Mouse (Mus musculus) heart, postnatal 4 days (tissue): Measurements from ENCODE around the gene Serpina11. TPM values are rescaled to one million over a fixed set of nuclear protein-coding genes. Genes with fewer than 3 reads are reported as not detected.
"Not testable (repeated sequence)": the region's sequence is repeated elsewhere in the genome, so short reads cannot be mapped to it uniquely, and the experiment has no call there.

Source experiments
- DNase-seq: peaks from one replicate; pipeline ENCODE4 v3.0.0; 2021
- total RNA-seq, 2 experiments: library from RNA; stranded (reverse); gene quantifications; 2 replicates each; pipeline ENCODE4 v1.2.3; 2021

Serpina11 gene
- total RNA-seq, 2 experiments from 2014 or later, result not detected

DNA sequence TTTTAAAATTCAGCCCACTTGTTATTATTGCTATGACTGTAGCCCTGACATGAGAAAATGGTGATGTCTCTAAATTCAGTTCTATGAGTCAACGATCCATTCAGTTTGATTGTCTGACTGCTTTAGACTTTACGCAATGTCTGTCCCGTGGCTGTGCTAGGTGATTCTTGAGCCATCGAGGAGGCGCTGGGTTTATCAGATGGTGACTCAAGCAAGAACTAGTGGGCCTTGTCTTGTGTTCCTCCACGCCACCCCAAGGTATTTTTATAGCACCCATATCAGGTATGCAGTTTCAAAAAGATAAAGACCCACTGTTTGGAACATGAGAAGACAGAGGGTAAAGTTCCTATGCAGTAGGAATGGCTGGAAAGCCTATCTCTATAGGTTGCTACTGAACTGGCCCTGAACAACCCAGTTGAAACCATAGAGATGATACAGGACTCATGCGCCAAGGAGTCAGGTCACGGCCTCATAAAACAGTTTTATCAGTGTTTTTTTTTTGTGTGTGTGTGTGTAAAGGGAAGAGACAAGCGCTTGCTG is 20.1 kb downstream of the Serpina11 start:
- no peak for DNase-seq

DNA sequence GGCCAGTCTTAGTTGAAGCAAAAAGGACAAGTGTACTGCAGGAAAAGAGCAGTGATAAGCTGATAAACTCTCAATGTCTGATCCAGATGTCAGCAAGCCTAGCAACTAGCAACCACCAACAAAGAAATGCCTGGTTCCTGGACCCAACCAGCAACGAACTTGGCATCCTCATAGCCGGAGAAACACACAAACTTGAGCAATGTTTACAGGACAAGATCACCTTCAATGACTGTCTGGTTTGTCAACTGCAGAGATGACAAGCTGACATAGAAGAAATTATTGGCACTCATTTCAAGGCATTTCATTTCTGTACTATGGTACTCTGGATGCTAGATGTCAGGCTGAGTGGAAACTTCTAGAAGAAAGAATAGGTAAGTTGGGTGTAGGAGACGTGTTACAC is 23.0 kb downstream of the Serpina11 start:
- no peak for DNase-seq

GRCm38 (mm10) chr12:103963288-103963687 is 26.5 kb downstream of the Serpina11 start:
- DNase-seq, result no peak

DNA sequence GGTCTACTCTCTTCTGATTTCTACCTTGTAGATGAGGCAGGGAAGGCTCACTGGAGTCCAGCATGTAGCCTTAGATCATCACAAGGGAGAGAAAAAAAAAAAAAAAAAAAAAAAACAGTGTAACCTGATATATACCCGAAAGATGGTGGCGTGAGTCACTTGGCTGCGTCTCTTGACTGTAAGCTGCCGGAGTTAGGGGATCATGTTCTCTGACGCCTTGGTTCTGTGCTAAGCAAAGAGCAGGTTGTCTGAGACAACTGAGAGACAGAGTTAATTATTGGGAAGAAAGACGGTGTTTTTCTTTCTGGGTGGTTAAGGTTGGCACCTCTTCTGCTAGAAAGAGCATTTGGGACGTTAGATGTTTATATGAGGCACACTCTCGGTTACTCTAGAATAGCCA is 26.9 kb downstream of the Serpina11 start:
- no peak for DNase-seq

GRCm38 (mm10) chr12:103962337-103962736 is 27.4 kb downstream of the Serpina11 start:
- DNase-seq, result no peak

DNA sequence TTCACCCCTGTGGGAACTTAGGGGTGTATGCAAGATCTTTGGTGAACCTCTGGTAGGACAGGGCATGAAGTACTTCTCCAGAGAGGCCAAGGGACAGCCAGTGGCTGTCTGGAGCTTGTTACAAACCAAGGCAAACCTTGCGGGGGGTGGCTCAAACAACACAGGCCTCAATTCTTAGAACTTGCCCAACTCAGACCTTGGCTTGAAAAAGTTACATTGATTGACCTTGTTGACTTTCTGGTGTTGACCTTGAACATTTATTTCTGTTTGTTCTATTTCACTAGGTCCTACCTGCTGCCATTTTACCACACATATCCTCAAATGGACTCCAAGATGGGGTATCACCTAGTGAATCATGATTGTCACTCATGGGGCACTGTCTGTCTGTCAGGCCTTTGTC is 28.0 kb downstream of the Serpina11 start:
- no peak for DNase-seq

DNA sequence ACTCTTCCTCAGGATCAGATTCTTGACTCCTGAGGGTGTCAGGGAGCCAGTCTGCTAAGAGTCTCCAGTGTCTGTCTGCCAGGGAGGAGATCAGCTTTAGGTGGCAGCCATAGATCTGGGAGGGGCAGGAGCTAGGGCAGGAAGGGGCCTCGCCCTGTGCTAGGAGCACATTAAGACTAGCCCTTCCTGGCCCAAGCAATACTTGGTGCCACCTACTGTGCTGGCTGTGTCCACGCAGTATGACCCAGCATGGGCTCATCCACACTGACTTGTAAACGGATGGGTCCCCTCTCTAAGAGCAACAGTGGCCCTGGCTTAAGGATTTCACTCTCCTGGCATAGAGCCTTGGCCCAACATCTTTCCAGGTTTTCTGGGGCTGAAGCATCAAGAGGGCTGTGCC is 31.0 kb downstream of the Serpina11 start, which contains the start of gene Serpina1e:
Gene Serpina1e, minus strand, starts transcription at position 178 of the 400 bp plus-strand sequence.
- no peak for DNase-seq

DNA sequence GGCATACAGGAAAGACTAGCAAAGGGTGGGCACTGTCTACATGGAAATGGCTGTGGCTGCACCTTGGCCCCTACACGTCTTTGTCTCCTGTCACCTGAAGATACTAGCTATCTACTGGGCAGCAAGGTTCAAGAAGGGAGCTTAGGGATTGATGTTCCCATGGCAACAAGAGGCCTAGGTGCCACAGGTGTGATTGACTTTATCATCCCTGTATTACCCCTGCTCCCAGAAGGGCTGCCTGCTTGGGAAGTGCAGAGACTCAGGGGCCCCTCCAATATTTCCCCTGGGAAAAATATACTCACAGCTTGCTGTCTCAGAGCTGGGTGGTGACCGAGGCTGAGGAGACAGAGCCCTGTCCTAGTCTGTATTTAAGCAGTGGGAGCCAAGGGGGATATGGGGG is 33.2 kb downstream of the Serpina11 start:
- not testable (repeated sequence) for DNase-seq

DNA sequence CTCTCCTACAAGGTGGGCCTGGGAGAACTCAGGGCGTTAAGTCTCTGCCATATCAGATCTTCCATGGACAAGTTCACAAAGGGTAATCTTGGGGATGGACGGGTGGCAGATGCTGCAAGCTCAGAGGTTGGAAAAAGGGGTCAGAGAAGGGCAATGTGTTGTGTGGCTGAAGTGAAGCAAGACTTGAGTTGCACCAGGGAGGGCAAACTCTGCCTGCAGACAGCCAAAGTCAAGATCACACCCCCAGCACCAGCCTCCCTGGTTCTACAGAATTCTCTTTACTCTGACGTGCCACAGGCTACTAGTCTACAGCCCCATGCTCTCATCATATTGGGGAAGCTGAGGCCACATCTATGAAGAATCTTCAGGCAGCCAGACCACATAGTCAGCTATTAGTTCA is 36.8 kb downstream of the Serpina11 start:
- not testable (repeated sequence) for DNase-seq

GRCm38 (mm10) chr12:103946243-103946642 is 43.5 kb downstream of the Serpina11 start:
- DNase-seq, result no peak

Other genes with a start within 250 kb of the Serpina11 start
- gene Serpina1d, start 216.4 kb downstream of the Serpina11 start, total RNA-seq, result under 1 TPM; 0.34 to 0.52 TPM
- gene Serpina1b, start 159.6 kb downstream of the Serpina11 start, total RNA-seq, result under 1 TPM; 0.34 to 0.43 TPM
- under 1 TPM in 1 of 2 experiments, not detected in 1; 0.48 TPM for gene Serpina1a, start 126.4 kb downstream of the Serpina11 start, total RNA-seq
- not detected for gene Serpina1c, start 85.1 kb downstream of the Serpina11 start, total RNA-seq
- under 1 TPM in 1 of 2 experiments, not detected in 1; 0.41 TPM for gene Serpina1e, start 31.0 kb downstream of the Serpina11 start, total RNA-seq
- not detected for gene Serpina9, start 23.8 kb upstream of the Serpina11 start, total RNA-seq
- gene Serpina12, start 54.5 kb upstream of the Serpina11 start, total RNA-seq, result not detected
- gene Serpina5, start 111.2 kb upstream of the Serpina11 start, total RNA-seq, result not detected
- not detected for gene Serpina3a, start 122.8 kb upstream of the Serpina11 start, total RNA-seq
- not detected for gene Serpina3b, start 138.0 kb upstream of the Serpina11 start, total RNA-seq
- gene Serpina3c, start 163.9 kb upstream of the Serpina11 start, total RNA-seq, result under 1 TPM in 1 of 2 experiments, not detected in 1; 0.17 TPM
- gene Serpina3f, start 224.6 kb upstream of the Serpina11 start, total RNA-seq, result not detected
- gene Serpina3g, start 246.3 kb upstream of the Serpina11 start, total RNA-seq, result 1 to 10 TPM in 1 of 2 experiments, under 1 TPM in 1; 0.83 to 1.7 TPM